In genomic region chr12:102202901-102203300, GRCm38 (mm10) we compare ENCODE assay signal across 9 mouse cellular contexts.
DNase-seq lines count a peak whose midpoint lies in the region; ATAC-seq lines count a peak whose summit lies in the region.
"Had no signal": no experiment of that assay in that cellular context is flagged by ENCODE, and none has a peak within 500 bp of the region (broad histone marks: within the 10 kb centered on the region; RNA-seq: fewer than 3 reads in every experiment).

No protein-coding gene starts in this region.

- peak; percentile 54 for ATAC-seq in hindbrain, embryonic 11.5 days (ENCODE audit: low FRiP score)
- ATAC-seq in activated CD4-positive, CD25-positive, alpha-beta regulatory T cell, adult 4 months: no peak

- H3K9me3 ChIP-seq in hindbrain, embryonic 11.5 days (ENCODE audit: control insufficient read depth, low read length): no peaks in the 10 kb centered on the region
- H3K9me3 ChIP-seq: limb, embryonic 15.5 days had no signal

- 57% methylated on average over 9 of the region's 9 CpGs for WGBS in hindbrain, embryonic 11.5 days

- H3K4me3 ChIP-seq in hindbrain, embryonic 11.5 days (ENCODE audit: low read depth, low read length): no peak overlapping the region
- H3K4me3 ChIP-seq: limb, embryonic 15.5 days had no signal

- no peak overlapping the region for H3K9ac ChIP-seq in hindbrain, embryonic 11.5 days (ENCODE audit: low read depth, low read length)
- H3K9ac ChIP-seq: limb, embryonic 15.5 days had no signal

- no peaks in the 10 kb centered on the region for H3K27me3 ChIP-seq in hindbrain, embryonic 11.5 days (ENCODE audit: control insufficient read depth, insufficient read depth, low read length)
- H3K27me3 ChIP-seq: limb, embryonic 15.5 days had no signal

- H3K4me2 ChIP-seq in hindbrain, embryonic 11.5 days (replicated peaks; ENCODE audit: low read depth, low read length): no peak overlapping the region
- H3K4me2 ChIP-seq: limb, embryonic 15.5 days had no signal

- no peaks in the 10 kb centered on the region for H3K36me3 ChIP-seq in hindbrain, embryonic 11.5 days (ENCODE audit: control insufficient read depth, insufficient read depth, low read length)
- H3K36me3 ChIP-seq: limb, embryonic 15.5 days had no signal

- DNase-seq in gastrocnemius, adult 18-20 months (ENCODE audit: low spot score): peak; percentile 4
- no peak for DNase-seq in gastrocnemius, postnatal 10 days
- DNase-seq in 3T3-L1 (ENCODE audit: low read depth, low spot score): peak; percentile 82
- peak; percentile 45 for DNase-seq in embryo, embryonic 10.5 days (ENCODE audit: low spot score)
- no peak for DNase-seq in hindbrain, embryonic 11.5 days (ENCODE audit: low spot score)
- DNase-seq in lung, postnatal 36 days: peak; percentile 76
- DNase-seq in spleen, postnatal 36 days (ENCODE audit: low spot score in 2 of 2): no peak

- no peak overlapping the region for H3K27ac ChIP-seq in hindbrain, embryonic 11.5 days (ENCODE audit: low read depth, low read length)
- H3K27ac ChIP-seq: limb, embryonic 15.5 days had no signal

- H3K4me1 ChIP-seq in hindbrain, embryonic 11.5 days (replicated peaks; ENCODE audit: control insufficient read depth, insufficient read depth, low read length): no peaks in the 10 kb centered on the region

Comparison
In these comparisons a context has a peak if more than half of its experiments do, and no peak if none do; other contexts are left out.
1. DNase-seq: peak in gastrocnemius, adult 18-20 months (single experiment), 3T3-L1 (single experiment), embryo, embryonic 10.5 days (single experiment) and lung, postnatal 36 days (single experiment); none in gastrocnemius, postnatal 10 days (single experiment), hindbrain, embryonic 11.5 days (single experiment) and spleen, postnatal 36 days (0 of 2).